Mouse (Mus musculus) spleen, embryonic (tissue): Measurements from ENCODE around the gene Ppil3.

ENCODE experiments used
- CTCF ChIA-PET: fragments of 350-600 bp; sonication (Branson Sonifier 250); formaldehyde crosslinking; loops from one replicate; lab custom pipeline; 2022; lab: Charles Lee

The Ppil3 gene

DNA sequence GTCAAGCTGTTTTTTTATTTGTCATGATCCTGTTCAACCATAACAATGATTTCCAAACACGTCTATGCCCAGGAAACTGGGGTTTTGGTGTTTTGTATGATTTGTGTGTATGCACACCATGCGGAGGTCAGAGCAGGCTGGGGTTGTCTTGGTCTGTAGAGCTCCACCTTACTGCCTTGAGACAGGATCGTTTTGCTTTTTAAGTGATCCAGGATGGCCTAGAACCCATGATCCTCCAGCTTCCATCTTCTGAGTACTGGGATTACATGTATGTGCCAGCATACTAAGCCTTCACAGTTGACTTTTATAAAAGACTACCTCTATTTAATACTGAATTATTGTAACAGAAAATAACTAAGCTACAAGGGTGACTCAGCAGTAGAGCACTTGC is 35.1 kb downstream of the Ppil3 start:
- CTCF ChIA-PET = no interaction called here

DNA sequence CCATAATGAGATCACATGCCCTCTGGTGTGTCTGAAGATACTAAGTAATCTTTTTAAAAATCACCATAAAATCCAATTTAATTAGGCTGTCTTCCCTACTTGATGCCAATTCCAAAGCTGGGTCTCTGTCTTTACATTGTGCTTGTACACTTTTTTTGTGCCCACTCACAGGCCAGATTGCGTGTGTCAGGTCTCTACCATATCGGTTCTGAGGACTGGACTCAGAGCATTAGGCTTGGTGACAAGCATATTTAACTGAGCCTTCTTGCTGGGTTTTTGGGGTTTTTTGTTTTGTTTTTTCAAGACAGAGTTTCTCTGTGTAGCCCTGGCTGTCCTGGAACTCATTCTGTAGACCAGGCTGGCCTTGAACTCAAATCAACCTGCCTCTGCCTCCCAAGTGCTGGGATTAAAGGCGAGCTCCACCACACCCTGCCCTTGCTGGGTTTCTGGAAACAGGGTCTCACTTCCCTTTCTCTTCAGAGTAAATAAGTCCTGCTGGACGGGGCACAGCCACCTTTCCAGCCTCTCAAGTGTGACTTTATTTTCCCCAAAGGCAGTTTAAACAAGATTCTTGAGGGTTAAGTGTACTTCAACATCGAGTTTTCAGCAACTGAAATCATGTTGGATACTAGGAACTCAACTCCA is 35.6 kb downstream of the Ppil3 start:
- CTCF ChIA-PET = interaction anchor here (0.5 kb wide), 1 partner anchor 307 kb away, joined by 9 read pairs; no protein-coding TSS in a partner anchor

DNA sequence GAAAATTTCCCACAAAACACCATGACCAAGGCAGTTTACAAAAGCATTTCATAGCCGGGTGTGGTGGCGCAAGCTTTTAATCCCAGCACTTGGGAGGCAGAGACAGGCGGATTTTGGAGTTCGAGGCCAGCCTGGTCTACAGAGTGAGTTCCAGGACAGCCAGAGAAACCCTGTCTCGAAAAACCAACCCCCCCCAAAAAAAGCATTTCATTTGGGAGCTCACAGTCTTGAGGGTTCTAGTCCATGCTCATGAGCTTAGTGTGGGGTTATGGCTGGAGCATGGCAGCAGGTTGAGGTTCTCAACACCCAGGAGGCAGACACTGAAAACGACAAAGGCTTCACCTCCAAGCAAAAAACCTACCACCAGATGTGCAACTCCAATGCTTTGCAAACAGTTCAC is 37.1 kb downstream of the Ppil3 start:
- CTCF ChIA-PET = no interaction called here

DNA sequence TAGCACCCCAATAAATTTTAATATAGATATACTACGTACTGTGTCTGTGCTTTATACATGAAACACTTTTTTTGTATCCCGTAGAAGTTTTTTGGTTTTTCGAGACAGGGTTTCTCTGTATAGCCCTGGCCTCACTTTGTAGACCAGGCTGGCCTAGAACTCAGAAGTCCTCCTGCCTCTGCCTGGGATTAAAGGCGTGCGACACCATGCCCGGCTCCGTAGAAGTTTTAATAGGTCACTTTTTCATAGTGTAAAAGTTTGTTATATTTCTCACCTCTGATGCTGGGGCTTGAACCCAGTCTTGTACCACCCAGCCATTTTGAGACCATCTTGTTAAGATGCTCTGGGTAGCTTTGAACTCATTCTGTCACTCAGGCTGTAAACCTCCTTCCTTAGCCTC is 38.0 kb downstream of the Ppil3 start:
- CTCF ChIA-PET = no interaction called here

DNA sequence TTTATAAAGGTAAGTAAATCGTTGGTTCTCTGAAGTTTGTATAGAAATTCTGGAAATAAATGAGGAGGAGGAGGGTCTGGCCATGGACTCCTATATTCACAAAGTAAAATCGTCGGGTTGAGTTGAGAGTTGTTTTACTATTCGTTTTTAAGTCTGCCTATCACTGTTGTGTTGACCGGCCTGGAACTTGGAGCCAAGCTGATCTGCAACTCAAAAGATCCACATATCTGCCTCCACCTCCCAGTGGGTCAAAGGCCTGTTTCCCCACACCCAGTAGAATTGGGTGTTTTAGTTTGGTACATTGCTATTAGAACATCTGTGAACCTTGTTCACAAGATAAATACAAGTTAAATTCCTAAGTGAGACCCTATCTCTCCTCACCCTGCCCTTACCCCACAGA is 41.5 kb downstream of the Ppil3 start:
- CTCF ChIA-PET = no interaction called here

DNA sequence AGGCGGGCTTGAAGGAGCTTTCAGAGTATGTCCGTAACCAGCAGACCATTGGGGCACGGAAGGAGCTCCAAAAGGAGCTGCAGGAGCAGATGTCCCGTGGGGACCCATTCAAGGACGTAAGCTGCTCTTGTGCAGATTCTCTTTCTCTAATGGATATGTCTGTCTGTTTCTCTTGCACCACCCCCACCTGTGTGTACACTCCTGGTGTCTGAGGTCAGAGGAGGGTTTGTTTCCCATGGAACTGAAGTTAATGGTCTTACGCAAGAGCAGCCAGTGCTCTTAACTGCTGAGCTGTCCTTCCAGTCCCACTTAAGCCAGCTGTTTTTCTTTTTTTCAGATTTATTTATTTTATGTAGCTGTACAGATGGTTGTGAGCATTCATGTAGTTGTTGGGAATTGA is 43.9 kb downstream of the Ppil3 start:
- CTCF ChIA-PET = no interaction called here

DNA sequence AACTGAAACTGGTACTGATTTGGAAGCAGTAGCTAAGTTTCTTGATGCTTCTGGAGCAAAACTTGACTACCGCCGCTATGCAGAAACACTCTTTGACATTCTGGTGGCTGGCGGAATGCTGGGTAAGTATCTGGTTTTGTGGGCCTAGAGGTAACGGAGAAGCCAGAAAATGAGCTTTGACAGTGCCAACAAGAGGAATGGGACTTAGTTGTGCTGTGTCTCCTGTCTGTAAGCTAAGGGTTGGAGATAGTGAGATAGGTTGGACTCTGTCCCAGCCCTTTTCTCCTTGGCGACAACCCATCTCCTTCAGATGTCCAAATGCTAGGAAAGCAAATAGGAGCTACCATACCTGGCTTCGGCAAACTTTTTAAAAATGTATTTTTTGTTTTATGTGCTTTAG is 47.6 kb downstream of the Ppil3 start:
- CTCF ChIA-PET = no interaction called here

DNA sequence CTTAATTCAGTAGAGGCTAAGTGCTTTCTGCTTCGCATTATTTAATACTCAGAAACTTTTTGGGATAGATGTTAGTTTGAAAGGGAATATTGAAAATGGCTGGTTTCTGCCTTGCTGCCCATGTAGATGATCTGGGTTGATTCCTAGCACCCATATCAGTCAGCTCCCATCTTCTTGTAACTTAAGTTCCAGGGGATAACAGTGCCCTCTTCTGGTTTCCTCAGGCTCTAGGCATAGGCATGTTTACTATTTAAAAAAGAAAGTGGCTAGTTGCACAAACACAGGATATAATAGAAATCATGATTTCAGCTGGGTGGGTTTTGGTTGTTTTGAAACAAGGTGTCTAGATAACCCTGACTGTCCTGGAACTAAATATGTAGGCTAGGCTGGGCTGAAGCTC is 49.1 kb downstream of the Ppil3 start:
- CTCF ChIA-PET = interaction anchor here (0.6 kb wide), 1 partner anchor 315 kb away, joined by 4 read pairs; the partner anchor contains the start of gene Cflar

DNA sequence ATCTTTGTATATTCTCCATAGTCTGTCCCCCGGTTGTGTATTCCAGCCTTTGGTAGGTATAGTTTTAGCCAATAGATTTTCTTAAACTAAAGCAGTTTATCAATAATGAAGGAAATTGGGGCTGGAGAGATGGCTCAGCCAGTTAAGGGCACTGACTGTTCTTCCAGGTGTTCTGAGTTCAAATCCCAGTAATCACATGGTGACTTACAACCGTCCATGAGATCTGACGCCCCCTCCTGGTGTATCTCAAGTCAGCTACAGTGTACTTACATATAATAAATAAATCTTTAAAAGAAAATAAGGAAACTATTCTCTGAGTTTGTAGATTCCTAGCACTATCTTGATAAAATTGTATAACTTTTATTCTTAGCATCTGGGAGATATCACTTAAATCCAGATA is 49.9 kb downstream of the Ppil3 start:
- CTCF ChIA-PET = no interaction called here

DNA sequence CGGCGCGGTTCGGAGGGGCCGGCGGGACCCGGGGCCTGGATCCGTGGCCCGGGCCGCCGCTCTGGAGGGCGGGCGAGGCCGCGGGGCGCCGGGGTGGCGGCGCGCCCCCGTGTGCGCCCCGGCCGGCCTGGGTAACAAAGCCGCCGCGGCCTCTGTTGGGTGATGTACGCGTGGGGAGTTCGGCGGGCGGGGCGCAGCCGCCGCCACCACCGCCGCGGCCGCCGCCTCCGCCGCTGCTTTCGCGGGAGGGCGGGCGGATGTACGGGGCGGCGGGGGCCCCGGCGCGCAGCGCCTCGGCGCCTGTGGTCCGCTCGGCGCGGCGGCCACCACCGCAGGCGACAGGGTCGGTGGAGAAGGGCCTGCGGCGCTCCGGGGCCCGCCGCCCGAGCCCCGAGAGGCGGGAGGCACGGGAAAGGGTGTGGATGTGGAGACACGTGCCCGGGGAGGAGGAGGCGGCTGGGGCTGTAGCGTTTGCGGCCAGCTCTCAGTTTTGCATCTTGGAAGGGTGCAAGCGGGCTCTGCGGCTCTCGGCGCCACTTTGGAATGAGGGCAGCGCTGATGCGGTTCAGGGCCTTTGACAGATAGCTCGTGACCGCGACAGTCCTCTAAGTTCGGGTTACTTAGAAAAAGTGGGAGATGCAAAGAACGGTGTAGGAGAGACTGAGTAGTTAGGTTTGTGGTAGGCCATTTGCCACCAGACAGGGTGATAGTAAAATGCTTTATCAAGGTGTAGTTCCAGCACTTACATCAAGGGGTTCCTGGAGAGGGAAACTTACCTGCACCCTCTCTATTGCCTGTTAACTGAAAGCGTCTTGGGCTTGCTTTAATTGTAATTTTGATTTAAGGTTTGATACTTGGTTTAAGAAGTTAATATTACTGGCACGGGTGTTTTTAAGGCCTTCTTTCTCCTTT is 51.7 kb downstream of the Ppil3 start:
- CTCF ChIA-PET = interaction anchor here (0.8 kb wide), 1 partner anchor 22 kb away, joined by 5 read pairs; no protein-coding TSS in a partner anchor

DNA sequence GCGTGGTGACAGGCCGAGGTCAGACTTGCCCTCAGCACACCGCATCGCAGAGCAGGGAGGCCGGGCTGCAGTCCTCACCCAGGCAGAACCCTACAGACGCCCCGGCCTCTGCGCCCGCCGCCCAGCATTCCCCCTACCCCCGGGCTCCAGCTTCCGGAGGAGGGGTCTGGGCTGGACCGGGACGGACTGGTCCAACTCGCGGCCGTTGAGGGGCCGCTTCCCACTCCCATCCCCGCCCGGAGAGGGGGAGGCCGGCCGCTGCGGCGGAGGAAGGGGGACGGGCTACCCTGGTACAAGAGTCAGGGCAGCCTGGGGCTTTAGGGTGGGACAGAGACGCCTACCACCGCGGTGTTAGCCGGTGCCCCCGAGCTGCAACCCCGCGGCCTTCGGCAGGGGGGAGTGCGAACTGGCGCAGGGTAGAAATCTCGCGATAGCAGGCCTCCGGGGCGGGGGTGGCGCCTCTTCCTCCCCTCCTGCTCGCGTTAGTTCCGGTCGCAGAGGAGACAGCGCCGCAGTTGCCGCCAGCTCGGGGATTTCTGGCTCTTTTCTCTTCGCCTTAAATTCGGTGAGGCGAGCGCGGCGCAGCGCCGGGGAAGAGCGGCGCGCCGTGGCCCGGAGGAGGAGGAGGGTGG is 52.5 kb downstream of the Ppil3 start, which contains the start of gene Bzw1:
Gene Bzw1, plus strand, starts transcription at position 247 of the 632 bp plus-strand sequence.
- CTCF ChIA-PET = no interaction called here

DNA sequence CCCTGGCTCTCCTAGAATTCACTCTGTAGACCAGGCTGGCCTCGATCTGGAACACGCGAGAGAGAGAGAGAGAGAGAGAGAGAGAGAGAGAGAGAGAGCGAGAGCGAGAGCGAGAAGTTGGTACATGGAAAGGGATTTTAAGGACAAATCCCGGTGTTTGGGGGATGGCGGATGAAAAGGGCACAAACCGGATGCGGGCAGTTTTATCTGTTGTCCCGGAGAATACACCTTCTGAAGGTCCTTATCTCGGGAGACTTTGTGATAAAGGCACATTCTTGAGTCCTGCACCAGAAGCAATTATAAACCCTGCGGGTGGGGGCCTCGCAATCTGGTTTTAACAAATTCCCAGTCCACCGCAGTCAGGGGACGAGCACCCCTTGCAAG is 53.0 kb downstream of the Ppil3 start:
- CTCF ChIA-PET = no interaction called here

DNA sequence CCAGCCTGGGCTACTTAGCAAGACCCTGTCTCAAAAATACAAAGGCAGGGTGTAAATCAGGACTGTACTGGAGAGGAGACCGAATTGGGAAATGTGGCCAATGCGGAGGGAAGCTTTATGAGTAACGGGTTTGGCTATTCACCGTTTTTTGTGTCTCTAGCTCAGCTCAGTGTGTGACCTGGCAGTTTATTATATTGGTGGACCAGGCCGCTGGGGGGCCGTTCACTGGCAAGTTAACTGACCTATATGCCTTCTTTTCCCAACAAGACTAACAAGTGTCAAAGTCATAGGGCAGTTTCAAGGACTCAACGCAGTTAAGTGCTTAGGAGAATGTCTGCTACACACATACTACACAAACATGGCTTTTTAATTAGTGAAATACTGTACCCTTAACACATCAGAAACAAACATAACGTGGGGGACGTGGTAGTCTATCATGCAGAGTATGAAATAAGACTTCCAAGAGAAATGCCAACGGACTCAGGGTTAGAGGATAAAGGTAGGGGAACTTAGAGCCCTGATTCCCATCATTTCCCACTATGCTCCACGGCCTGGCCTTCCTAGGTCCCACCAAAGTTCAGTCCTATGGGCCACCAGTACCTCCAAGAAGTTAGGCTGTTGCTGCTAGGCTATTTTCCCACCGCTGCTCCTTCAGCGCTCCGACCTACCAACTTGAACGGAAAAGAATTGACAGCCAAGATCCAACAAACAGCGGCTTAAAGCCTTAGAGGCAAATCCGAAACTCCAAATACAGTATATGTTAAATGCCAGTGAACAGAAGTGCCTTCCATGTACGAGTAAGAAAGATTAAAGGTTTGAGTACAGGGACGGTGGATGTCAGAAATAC is 53.6 kb downstream of the Ppil3 start:
- CTCF ChIA-PET = interaction anchor here (0.8 kb wide), 1 partner anchor 289 kb away, joined by 3 read pairs; no protein-coding TSS in a partner anchor

DNA sequence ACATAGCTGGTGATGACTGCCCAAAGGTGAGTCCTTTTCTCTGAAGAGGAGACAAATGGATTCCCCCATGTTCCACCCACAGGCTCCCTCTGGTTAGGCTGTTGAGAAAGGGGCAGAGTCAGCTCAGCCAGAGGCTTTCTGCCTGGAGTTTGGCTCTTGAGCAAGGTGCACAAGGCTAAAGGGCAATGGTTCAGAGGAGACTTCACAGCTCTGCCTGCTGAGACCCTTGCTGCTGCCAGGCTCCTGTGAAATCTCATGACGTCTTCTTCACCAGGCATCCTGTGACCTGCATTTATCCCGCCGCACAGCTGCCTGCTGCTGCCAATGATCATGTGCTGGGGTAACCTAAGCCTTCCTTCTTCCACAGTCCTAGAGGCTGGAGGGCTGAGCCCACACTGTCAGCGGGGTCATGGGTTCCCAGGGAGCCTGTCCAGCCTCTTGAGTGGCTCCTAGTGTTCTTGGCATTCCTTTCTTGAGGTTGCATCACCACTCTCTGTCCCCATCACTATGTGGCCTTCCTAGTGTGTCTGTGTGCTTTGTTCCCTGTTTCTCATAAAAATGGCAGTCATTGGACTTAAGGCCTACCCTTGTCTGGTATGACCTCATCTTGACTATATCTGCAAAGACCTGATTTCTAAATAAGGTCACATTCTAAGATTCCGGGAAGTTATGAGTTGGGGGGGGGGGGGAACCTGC is 62.6 kb downstream of the Ppil3 start:
- CTCF ChIA-PET = interaction anchor here (0.6 kb wide), 1 partner anchor 798 kb away, joined by 13 read pairs; no protein-coding TSS in a partner anchor
